Mouse (Mus musculus) thymus, postnatal 25 days (tissue): ENCODE results near the gene Mup7.
"Not testable (repeated sequence)": the region's sequence is repeated elsewhere in the genome, so short reads cannot be mapped to it uniquely, and the experiment has no call there.

Source experiments
- DNase-seq: peaks from one replicate; pipeline ENCODE4 v3.0.0; 2022

Gene Mup7

DNA sequence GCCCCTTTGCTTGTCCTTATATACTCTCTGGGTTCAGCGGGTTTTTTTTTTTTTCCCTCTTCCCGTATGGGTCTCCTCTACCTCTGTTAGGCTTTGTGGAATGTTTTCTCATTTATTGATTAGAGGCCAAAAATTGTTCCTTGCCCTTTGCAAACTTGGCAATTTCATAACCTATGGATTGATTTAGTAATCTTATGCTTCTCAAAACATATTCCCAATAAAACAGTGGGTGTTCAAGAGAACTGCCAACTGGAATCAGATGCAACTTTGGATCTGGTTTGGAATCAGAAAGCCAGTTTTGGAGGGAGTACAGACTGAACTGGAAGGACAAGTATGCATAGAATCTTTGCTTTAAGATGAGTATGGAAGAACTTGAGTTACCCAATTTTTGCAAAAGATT lies at the start of gene Mup7:
Gene Mup7 (minus strand): TSS at position 101 of the 400 bp plus-strand sequence.
- DNase-seq = not testable (repeated sequence)

DNA sequence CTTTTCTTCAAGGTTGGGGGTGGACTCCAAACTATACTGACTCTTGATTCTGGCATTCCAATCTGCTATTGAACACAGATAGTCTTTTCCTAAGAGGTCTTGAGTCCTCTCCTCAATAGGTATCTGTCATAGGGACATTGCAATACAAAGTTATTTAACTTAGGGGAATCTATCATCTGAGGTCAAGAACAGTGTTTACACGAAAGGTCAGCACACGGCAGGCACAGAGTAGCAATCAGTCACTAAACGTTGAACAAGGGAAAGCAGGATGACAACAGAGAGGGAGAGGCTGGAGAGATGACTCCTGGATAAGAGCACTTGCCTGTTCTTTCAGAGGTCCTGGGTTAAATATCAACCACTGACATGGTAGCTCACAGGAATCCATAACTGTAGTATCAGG lies 9.6 kb upstream of the Mup7 start:
- not testable (repeated sequence) for DNase-seq

DNA sequence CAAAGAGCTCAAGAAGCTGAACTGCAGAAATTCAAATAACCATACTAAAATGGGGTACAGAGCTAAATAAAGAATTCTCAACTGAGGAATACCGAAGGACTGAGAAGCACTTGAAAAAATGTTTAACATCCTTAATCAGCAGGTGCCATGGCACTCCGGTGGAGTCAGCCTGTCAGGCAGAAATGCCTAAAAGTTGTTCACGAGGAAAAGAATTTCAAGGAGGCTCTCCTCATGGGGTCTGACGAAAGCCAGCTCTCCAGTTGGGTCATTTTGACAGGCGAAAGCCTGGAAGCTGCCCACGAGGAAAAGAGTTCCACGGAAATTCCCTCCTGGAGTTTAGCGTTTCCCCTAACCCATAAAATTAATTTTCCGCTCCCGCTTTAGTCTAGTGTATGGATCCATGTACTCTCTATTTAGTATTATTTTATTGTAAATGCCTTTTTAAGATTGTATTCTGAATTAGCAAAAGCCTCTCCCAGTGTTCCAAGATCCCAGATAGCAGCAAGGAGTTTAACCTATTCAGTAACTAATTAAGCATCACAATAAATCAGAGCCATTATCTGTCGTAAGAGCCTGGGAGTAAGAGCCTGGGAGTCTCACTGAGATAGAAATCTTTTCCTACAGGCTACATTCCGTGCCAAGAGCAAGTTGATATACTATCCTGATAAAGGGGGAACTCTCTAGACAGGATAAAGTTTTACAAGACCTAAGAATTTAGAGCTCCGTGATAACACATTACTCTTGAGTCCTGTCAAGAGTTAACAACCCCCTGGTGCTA lies 40.8 kb downstream of the Mup7 start:
- DNase-seq = not testable (repeated sequence)

DNA sequence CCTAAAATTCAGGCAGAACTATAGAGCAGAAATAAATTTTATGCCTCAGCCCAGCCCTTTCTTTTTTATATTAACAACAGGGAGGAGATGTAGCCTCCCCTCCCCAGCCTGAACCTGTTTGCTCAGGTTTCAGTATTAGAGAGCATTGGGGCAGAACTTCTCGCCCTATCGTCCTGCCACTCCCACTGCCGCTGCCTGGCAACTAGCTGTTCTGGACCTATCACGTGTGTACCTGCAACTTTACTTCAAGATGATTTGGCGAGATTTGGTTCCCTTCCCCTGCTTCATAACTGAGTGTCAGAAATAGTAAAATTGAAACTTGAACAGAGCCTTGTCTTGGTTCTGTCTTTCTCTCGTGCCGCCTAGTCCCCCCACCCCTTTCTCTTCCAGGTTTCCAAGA lies 50.1 kb downstream of the Mup7 start:
- DNase-seq = not testable (repeated sequence)
